Mouse (Mus musculus): ENCODE results near the gene Necap1.
A peak's percentile ranks its signal among the peaks of the same experiment; 100 is the strongest.

The Necap1 gene

GRCm38 (mm10) chr6:122873871-122874719 lies at the start of gene Necap1:
Necap1 (plus strand) TSS chr6:122874474.
- peak; percentile 96 for DNase-seq (ENCODE audit: low spot score)

GRCm38 (mm10) chr6:122825166-122825565 lies 49.1 kb upstream of the Necap1 start:
- DNase-seq (ENCODE audit: low spot score), result no peak

GRCm38 (mm10) chr6:122825923-122826742 lies 48.1 kb upstream of the Necap1 start:
- DNase-seq (ENCODE audit: low spot score), result peak; percentile 69

GRCm38 (mm10) chr6:122828086-122828485 lies 46.2 kb upstream of the Necap1 start:
- DNase-seq (ENCODE audit: low spot score), result peak; percentile 22

- DNase-seq (ENCODE audit: low spot score), result no peak
Observed at GRCm38 (mm10) chr6:122832880-122833279, 41.4 kb upstream of the Necap1 start.

GRCm38 (mm10) chr6:122834365-122834764 lies 39.9 kb upstream of the Necap1 start:
- DNase-seq (ENCODE audit: low spot score), result no peak

- no peak for DNase-seq (ENCODE audit: low spot score)
Observed at GRCm38 (mm10) chr6:122836974-122837373, 37.3 kb upstream of the Necap1 start.

GRCm38 (mm10) chr6:122837539-122837938 lies 36.7 kb upstream of the Necap1 start:
- no peak for DNase-seq (ENCODE audit: low spot score)

- no peak for DNase-seq (ENCODE audit: low spot score)
Observed at GRCm38 (mm10) chr6:122843759-122844158, 30.5 kb upstream of the Necap1 start.

- no peak for DNase-seq (ENCODE audit: low spot score)
Observed at GRCm38 (mm10) chr6:122852696-122853095, 21.6 kb upstream of the Necap1 start.

GRCm38 (mm10) chr6:122854552-122854951 lies 19.7 kb upstream of the Necap1 start:
- no peak for DNase-seq (ENCODE audit: low spot score)

GRCm38 (mm10) chr6:122855955-122856354 lies 18.3 kb upstream of the Necap1 start, which contains the start of gene C3ar1:
C3ar1 (minus strand) TSS chr6:122856161.
- no peak for DNase-seq (ENCODE audit: low spot score)

GRCm38 (mm10) chr6:122862434-122862833 lies 11.8 kb upstream of the Necap1 start:
- DNase-seq (ENCODE audit: low spot score), result no peak

- DNase-seq (ENCODE audit: low spot score), result no peak
Observed at GRCm38 (mm10) chr6:122862871-122863270, 11.4 kb upstream of the Necap1 start.

GRCm38 (mm10) chr6:122867914-122868313 lies 6.4 kb upstream of the Necap1 start:
- no peak for DNase-seq (ENCODE audit: low spot score)

- no peak for DNase-seq (ENCODE audit: low spot score)
Observed at GRCm38 (mm10) chr6:122869846-122870245, 4.4 kb upstream of the Necap1 start.

- no peak for DNase-seq (ENCODE audit: low spot score)
Observed at GRCm38 (mm10) chr6:122872800-122873199, 1.5 kb upstream of the Necap1 start.

GRCm38 (mm10) chr6:122874720-122875389 lies 581 bp downstream of the Necap1 start:
- no peak for DNase-seq (ENCODE audit: low spot score)

GRCm38 (mm10) chr6:122879141-122879735 lies 5.0 kb downstream of the Necap1 start:
- DNase-seq (ENCODE audit: low spot score), result no peak

GRCm38 (mm10) chr6:122879781-122880505 lies 5.7 kb downstream of the Necap1 start:
- DNase-seq (ENCODE audit: low spot score), result no peak

- DNase-seq (ENCODE audit: low spot score), result no peak
Observed at GRCm38 (mm10) chr6:122881287-122881686, 7.0 kb downstream of the Necap1 start.

Data from ovary, postnatal 36 days (tissue).